Mouse (Mus musculus) limb, embryonic 12.5 days (tissue): Measurements from ENCODE around the gene Crxos. TPM values are rescaled to one million over a fixed set of nuclear protein-coding genes. Genes with fewer than 3 reads are reported as not detected.
A peak's percentile ranks its signal among the peaks of the same experiment; 100 is the strongest.

Experiments
- ATAC-seq: fragments of 200-750 bp; cut with Nextera tagmentation; 2 replicates; pipeline ENCODE4 v1.8.0; 2017; ENCODE audit warnings: low read depth, moderate TSS enrichment; ENCODE audit not compliant: insufficient number of reproducible peaks, insufficient read depth, low FRiP score, low TSS enrichment
- H3K27ac ChIP-seq: fragments of 300-500 bp; sonication (generic); 2 replicates; pipeline ENCODE4 v1.5.1; 2016; ENCODE audit warnings: mild to moderate bottlenecking, moderate library complexity
- H3K27me3 ChIP-seq: fragments of 300-500 bp; sonication (generic); 2 replicates; pipeline ENCODE4 v1.6.1; 2016; ENCODE audit warnings: mild to moderate bottlenecking, moderate library complexity
- H3K36me3 ChIP-seq: fragments of 300-500 bp; sonication (generic); 2 replicates; pipeline ENCODE4 v1.6.1; 2016; ENCODE audit warnings: mild to moderate bottlenecking, moderate library complexity
- H3K4me1 ChIP-seq: fragments of 300-500 bp; sonication (generic); replicated peaks from 2 replicates; pipeline ENCODE4 v1.6.1; 2016
- H3K4me2 ChIP-seq: fragments of 300-500 bp; sonication (generic); 2 replicates; pipeline ENCODE4 v1.6.1; 2016; ENCODE audit warnings: mild to moderate bottlenecking, moderate library complexity
- H3K4me3 ChIP-seq: fragments of 300-500 bp; sonication (generic); replicated peaks from 2 replicates; pipeline ENCODE4 v1.5.1; 2016; ENCODE audit warnings: mild to moderate bottlenecking
- H3K9ac ChIP-seq: fragments of 300-500 bp; sonication (generic); replicated peaks from 2 replicates; pipeline ENCODE4 v1.6.1; 2016; ENCODE audit warnings: mild to moderate bottlenecking, moderate library complexity
- H3K9me3 ChIP-seq: fragments of 300-500 bp; sonication (generic); 2 replicates; pipeline ENCODE4 v1.6.1; 2016; ENCODE audit warnings: mild to moderate bottlenecking, moderate library complexity
- WGBS: fragments of 180-500 bp; shearing (Covaris S2); methylation state at CpG from one replicate; pipeline ENCODE4 v1.1.7; 2016; 5-methylcytosine and 5-hydroxymethylcytosine counted together
- polyA plus RNA-seq: library from polyadenylated mRNA; unstranded; fragments of >200 nt; fragmentation: Nextera tagmentation; extraction: Ambion mirVana; gene quantifications from 2 replicates; pipeline ENCODE4 v1.2.1, GENCODE M21; 2016

Crxos gene
- polyA plus RNA-seq, 1 experiment from 2014 or later = not detected

GRCm38 (mm10) chr7:15921796-15922195 lies 39.4 kb downstream of the Crxos start:
- Histone ChIP-seq H3K9ac (peak overlapping the region; percentile 58), H3K27me3 (no peaks in the 10 kb centered on the region), H3K36me3 (peaks cover 34% of the 10 kb centered on the region), H3K4me3 (peak overlapping the region; percentile 51), H3K9me3 (no peaks in the 10 kb centered on the region), H3K27ac (peak overlapping the region; percentile 74), H3K4me1 (peaks cover 16% of the 10 kb centered on the region), H3K4me2 (peak overlapping the region; percentile 65)
- 1% methylated on average over 10 of the region's 10 CpGs for WGBS
- peak; percentile 34 for ATAC-seq

GRCm38 (mm10) chr7:15922220-15922773 lies 39.9 kb downstream of the Crxos start, which contains the start of gene Selenow:
Gene Selenow (minus strand): TSS chr7:15922402.
- peak within 1 kb of the TSS; percentile 58 for H3K9ac ChIP-seq
- under 1% methylated on average over 33 of the region's 33 CpGs for WGBS

DNA sequence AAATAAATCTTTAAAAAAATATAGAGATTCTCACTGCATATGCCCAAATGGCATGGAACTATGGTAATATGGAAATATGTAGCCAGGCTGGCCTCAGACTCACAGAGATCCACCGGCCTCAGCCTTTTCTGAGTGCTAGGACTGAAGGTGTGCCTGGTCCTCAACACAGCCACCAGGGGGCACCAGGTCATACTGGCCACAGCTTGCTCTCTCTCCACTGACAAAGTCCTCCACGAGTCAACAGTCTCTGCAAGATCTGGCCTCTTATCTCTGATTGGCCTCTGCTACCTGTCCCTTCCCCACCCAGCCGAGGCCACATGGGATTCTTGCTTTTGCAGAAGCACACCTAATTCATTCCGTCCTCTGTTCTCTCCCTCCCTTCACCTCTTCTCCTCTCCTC lies 47.5 kb downstream of the Crxos start:
- 0 out of 2 replicates have a peak, but pooled peaks cover 2% of the 10 kb centered on the region for H3K36me3 ChIP-seq
- no peaks in the 10 kb centered on the region; the same call in 1 of the 2 replicates for H3K4me1 ChIP-seq
- no peak overlapping the region for H3K27ac ChIP-seq
- no peaks in the 10 kb centered on the region for H3K27me3 ChIP-seq
- no peak overlapping the region for H3K9ac ChIP-seq
- H3K9me3 ChIP-seq = no peaks in the 10 kb centered on the region
- ATAC-seq = no peak
- 45% methylated on average over 4 of the region's 4 CpGs for WGBS
- no peak overlapping the region for H3K4me3 ChIP-seq
- no peak overlapping the region for H3K4me2 ChIP-seq

More at GRCm38 (mm10) chr7:15922220-15922773, 39.9 kb downstream of the Crxos start, which contains the start of gene Selenow:
- Histone ChIP-seq H3K27ac (peak within 1 kb of the TSS; percentile 74), H3K9me3 (no peaks in the 10 kb centered on the region), H3K36me3 (peaks cover 29% of the 10 kb centered on the region), H3K27me3 (no peaks in the 10 kb centered on the region), H3K4me2 (peak within 1 kb of the TSS; percentile 65), H3K4me1 (peaks cover 16% of the 10 kb centered on the region), H3K4me3 (peak within 1 kb of the TSS; percentile 51)
- peak; percentile 91 for ATAC-seq

GRCm38 (mm10) chr7:15930543-15930942 lies 48.1 kb downstream of the Crxos start:
- Histone ChIP-seq H3K9me3 (0 out of 2 replicates have a peak, but pooled peaks cover 2% of the 10 kb centered on the region), H3K4me1 (no peaks in the 10 kb centered on the region; the same call in 1 of the 2 replicates), H3K4me2 (no peak overlapping the region), H3K4me3 (no peak overlapping the region), H3K9ac (no peak overlapping the region), H3K27ac (no peak overlapping the region), H3K36me3 (peaks cover 7% of the 10 kb centered on the region; the same call in 1 of the 2 replicates), H3K27me3 (no peaks in the 10 kb centered on the region)
- WGBS = 60% methylated on average over 2 of the region's 2 CpGs
- ATAC-seq = no peak

DNA sequence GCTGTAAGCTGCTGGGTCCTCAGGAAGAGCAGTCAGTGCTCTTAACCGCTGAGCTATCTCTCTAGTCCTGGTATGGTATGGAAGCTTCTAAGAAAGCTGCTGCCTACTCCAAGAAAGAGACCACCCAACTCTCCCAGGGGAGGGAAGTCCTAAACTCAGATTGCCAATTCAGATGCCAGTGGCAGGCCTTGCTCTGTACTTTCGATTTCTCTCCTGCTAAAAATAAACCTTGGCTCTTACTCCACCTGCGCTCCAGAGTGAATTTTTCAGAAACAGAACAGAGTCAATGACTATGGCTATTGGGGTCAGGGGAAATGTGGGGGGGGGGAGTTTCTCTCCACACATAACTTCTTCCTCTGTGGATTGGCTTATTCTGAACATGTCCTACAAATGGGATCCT lies 49.2 kb downstream of the Crxos start:
- Histone ChIP-seq H3K36me3 (peaks cover 17% of the 10 kb centered on the region), H3K9me3 (0 out of 2 replicates have a peak, but pooled peaks cover 5% of the 10 kb centered on the region), H3K27me3 (no peaks in the 10 kb centered on the region), H3K27ac (no peak overlapping the region), H3K4me3 (no peak overlapping the region), H3K9ac (no peak overlapping the region), H3K4me2 (no peak overlapping the region), H3K4me1 (no peaks in the 10 kb centered on the region; the same call in 1 of the 2 replicates)
- no peak for ATAC-seq
- WGBS = 79% methylated on average over 3 of the region's 3 CpGs

GRCm38 (mm10) chr7:15933437-15934359 lies 51.3 kb downstream of the Crxos start:
- Histone ChIP-seq H3K4me3 (no peak overlapping the region), H3K27me3 (no peaks in the 10 kb centered on the region), H3K9me3 (0 out of 2 replicates have a peak, but pooled peaks cover 5% of the 10 kb centered on the region), H3K4me2 (no peak overlapping the region), H3K27ac (peak overlapping the region; percentile 41), H3K4me1 (no peaks in the 10 kb centered on the region; the same call in 1 of the 2 replicates), H3K9ac (no peak overlapping the region), H3K36me3 (peaks cover 38% of the 10 kb centered on the region)
- whole genome bisulfite sequencing = 51% methylated on average over 16 of the region's 16 CpGs
- ATAC-seq = no peak

- Histone ChIP-seq H3K9ac (no peak overlapping the region), H3K36me3 (peaks cover 76% of the 10 kb centered on the region), H3K27ac (no peak overlapping the region), H3K9me3 (0 out of 2 replicates have a peak, but pooled peaks cover 5% of the 10 kb centered on the region), H3K4me1 (no peaks in the 10 kb centered on the region; the same call in 1 of the 2 replicates), H3K4me3 (no peak overlapping the region), H3K27me3 (no peaks in the 10 kb centered on the region), H3K4me2 (no peak overlapping the region)
- WGBS = 82% methylated on average over 5 of the region's 5 CpGs
- ATAC-seq = no peak
These were observed 55.1 kb downstream of the Crxos start for GRCm38 (mm10) chr7:15937491-15937890.

GRCm38 (mm10) chr7:15938621-15939020 lies 56.2 kb downstream of the Crxos start:
- H3K9ac ChIP-seq = no peak overlapping the region
- no peak overlapping the region for H3K4me3 ChIP-seq
- no peaks in the 10 kb centered on the region for H3K27me3 ChIP-seq
- no peak for ATAC-seq
- H3K4me1 ChIP-seq = no peaks in the 10 kb centered on the region; the same call in 1 of the 2 replicates
- H3K4me2 ChIP-seq = no peak overlapping the region
- WGBS = 92% methylated on average over 3 of the region's 3 CpGs
- 0 out of 2 replicates have a peak, but pooled peaks cover 5% of the 10 kb centered on the region for H3K9me3 ChIP-seq
- H3K27ac ChIP-seq = no peak overlapping the region
- peaks cover 87% of the 10 kb centered on the region for H3K36me3 ChIP-seq

DNA sequence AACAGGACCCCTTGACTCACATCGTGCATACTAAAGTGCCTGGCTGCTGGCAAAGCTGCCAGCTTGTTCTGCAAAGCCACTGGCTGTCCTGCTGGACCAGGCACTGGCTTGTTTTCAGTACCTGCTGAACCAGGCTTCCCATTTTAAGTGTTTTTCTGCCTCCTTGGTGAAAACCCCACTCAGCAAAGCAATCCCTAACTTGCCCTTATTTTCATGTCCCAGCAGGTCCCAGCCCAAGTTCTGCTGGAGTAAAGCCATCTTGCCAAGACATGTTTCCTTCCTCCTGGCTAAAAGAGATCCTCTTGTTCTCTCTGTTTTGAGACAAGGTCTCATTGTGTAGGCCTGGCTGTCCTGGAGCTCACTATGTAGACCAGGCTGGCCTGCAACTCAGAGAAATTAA lies 61.9 kb downstream of the Crxos start:
- WGBS = 100% methylated on average over 1 of the region's 1 CpGs

GRCm38 (mm10) chr7:15945211-15945610 lies 62.8 kb downstream of the Crxos start:
- ATAC-seq = no peak
- Histone ChIP-seq H3K27me3 (no peaks in the 10 kb centered on the region), H3K27ac (peak overlapping the region; percentile 29; the same call in 1 of the 2 replicates), H3K36me3 (peaks cover 42% of the 10 kb centered on the region), H3K9me3 (no peaks in the 10 kb centered on the region), H3K4me3 (peak overlapping the region; percentile 67), H3K4me1 (peaks cover 19% of the 10 kb centered on the region), H3K4me2 (peak overlapping the region; percentile 93), H3K9ac (peak overlapping the region; percentile 69)
- 8% methylated on average over 8 of the region's 8 CpGs for WGBS

More for the DNA sequence above, 61.9 kb downstream of the Crxos start:
- no peaks in the 10 kb centered on the region for H3K27me3 ChIP-seq
- no peaks in the 10 kb centered on the region for H3K9me3 ChIP-seq
- H3K4me1 ChIP-seq = peaks cover 19% of the 10 kb centered on the region
- no peak for ATAC-seq
- peaks cover 51% of the 10 kb centered on the region for H3K36me3 ChIP-seq
- H3K4me3 ChIP-seq = peak overlapping the region; percentile 67
- 0 out of 2 replicates have a peak overlapping the region, but pooled peaks have one; percentile 4 for H3K9ac ChIP-seq
- H3K4me2 ChIP-seq = peak overlapping the region; percentile 93
- no peak overlapping the region for H3K27ac ChIP-seq
